Comparison of ENCODE assay signal across 8 mouse cellular contexts in the genomic region with DNA sequence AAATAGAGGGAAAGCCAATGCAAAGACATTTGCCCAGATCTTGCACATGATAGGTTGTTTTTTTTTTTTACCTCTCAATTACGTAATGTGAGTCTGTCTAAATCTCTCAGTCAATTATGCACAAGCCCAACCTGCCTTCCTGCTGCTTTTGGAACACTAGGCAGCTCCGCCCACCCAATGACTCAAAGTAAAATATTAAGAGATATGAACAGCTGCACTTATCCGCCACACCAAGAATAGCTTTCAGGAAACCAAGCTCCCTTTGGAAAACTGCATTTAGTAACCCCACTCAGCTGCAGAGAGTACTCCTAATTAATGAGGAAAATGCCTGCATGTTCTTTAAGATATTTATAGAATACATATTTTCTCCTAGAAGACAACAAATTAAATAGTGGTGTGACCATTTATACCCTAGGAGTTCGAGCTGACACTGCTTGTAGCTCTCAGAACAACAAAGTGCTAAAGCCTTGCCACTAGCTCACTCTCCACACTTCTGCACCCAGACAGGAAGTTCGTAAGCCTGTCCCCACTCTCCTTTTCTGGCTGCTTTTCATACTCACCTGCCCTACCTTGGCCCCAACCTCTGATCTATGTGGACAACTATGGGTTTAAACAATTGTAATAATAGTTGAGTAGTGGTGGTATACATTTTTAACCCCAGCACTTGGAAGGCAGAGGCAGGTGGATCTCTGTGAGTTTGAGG. TPM values are rescaled to one million over a fixed set of nuclear protein-coding genes. Genes with fewer than 3 reads are reported as not detected.
A peak's percentile ranks its signal among the peaks of the same experiment; 100 is the strongest.
DNase-seq lines count a peak whose midpoint lies in the region; ATAC-seq and TF ChIP-seq lines count a peak whose summit lies in the region.

No protein-coding gene starts in this region.

- no peak overlapping the region for H3K4me3 ChIP-seq in limb, embryonic 14.5 days (replicated peaks; ENCODE audit: low read length)
- H3K4me3 ChIP-seq in limb, embryonic 10.5 days = no peak overlapping the region
- H3K4me3 ChIP-seq in midbrain, embryonic 10.5 days = no peak overlapping the region

- H3K9ac ChIP-seq in limb, embryonic 14.5 days (ENCODE audit: low read depth, low read length, severe bottlenecking) = no peak overlapping the region

- no peak overlapping the region for H3K27ac ChIP-seq in limb, embryonic 14.5 days (replicated peaks; ENCODE audit: low read depth, low read length)
- H3K27ac ChIP-seq in limb, embryonic 10.5 days = no peak overlapping the region
- no peak overlapping the region for H3K27ac ChIP-seq in midbrain, embryonic 10.5 days (replicated peaks)

- DNase-seq in limb, embryonic 14.5 days (ENCODE audit: low spot score) = peak; percentile 23
- no peak for DNase-seq in limb, embryonic 10.5 days (ENCODE audit: low spot score)
- DNase-seq in kidney, postnatal 25 days = peak; percentile 49 to 61
- peak; percentile 55 to 72 for DNase-seq in right cerebral cortex, postnatal 10 days (ENCODE audit: low spot score in 2 of 2)
- DNase-seq in spleen, postnatal 4 days (ENCODE audit: low spot score in 2 of 2) = no peak
- DNase-seq in midbrain, embryonic 10.5 days (ENCODE audit: low spot score) = no peak

- ATAC-seq in limb, embryonic 14.5 days (ENCODE audit: low FRiP score, low read depth) = no peak
- 0 out of 2 replicates have a peak, but pooled peaks have one; percentile 10 for ATAC-seq in granulocyte monocyte progenitor cell, adult 5-6 weeks (replicated peaks; ENCODE audit: poor library complexity, severe bottlenecking)
- ATAC-seq in cerebellum, adult (ENCODE audit: insufficient number of reproducible peaks, low FRiP score, low TSS enrichment) = no peak

- TF ChIP-seq POLR2A in limb, embryonic 14.5 days (IDR thresholded peaks at IDR 0.05; ENCODE audit: borderline replicate concordance, extremely low read depth, insufficient read depth, insufficient read length) = no peak

- H3K27me3 ChIP-seq in limb, embryonic 14.5 days (ENCODE audit: control insufficient read depth, insufficient read depth, low read length) = no peaks in the 10 kb centered on the region
- H3K27me3 ChIP-seq in limb, embryonic 10.5 days (ENCODE audit: low read depth, poor library complexity, severe bottlenecking) = no peaks in the 10 kb centered on the region
- no peaks in the 10 kb centered on the region for H3K27me3 ChIP-seq in midbrain, embryonic 10.5 days (ENCODE audit: low read depth, poor library complexity, severe bottlenecking)

- no peaks in the 10 kb centered on the region for H3K36me3 ChIP-seq in limb, embryonic 14.5 days (ENCODE audit: control insufficient read depth, insufficient read depth, low read length)
- H3K36me3 ChIP-seq in limb, embryonic 10.5 days = no peaks in the 10 kb centered on the region
- H3K36me3 ChIP-seq in midbrain, embryonic 10.5 days = no peaks in the 10 kb centered on the region

- H3K4me2 ChIP-seq in limb, embryonic 14.5 days (replicated peaks; ENCODE audit: low read depth, low read length, severe bottlenecking) = no peak overlapping the region

- no peaks in the 10 kb centered on the region for H3K9me3 ChIP-seq in limb, embryonic 14.5 days (ENCODE audit: control insufficient read depth, low read length)
- H3K9me3 ChIP-seq in limb, embryonic 10.5 days (replicated peaks) = no peaks in the 10 kb centered on the region
- H3K9me3 ChIP-seq in midbrain, embryonic 10.5 days (replicated peaks) = no peaks in the 10 kb centered on the region

- peaks cover 30% of the 10 kb centered on the region for H3K4me1 ChIP-seq in limb, embryonic 14.5 days (ENCODE audit: control insufficient read depth, insufficient read depth, low read length)
- peaks cover 28% of the 10 kb centered on the region for H3K4me1 ChIP-seq in limb, embryonic 10.5 days
- H3K4me1 ChIP-seq in midbrain, embryonic 10.5 days = 0 out of 2 replicates have a peak, but pooled peaks cover 6% of the 10 kb centered on the region

- 76% methylated on average over 5 of the region's 5 CpGs for whole genome bisulfite sequencing in limb, embryonic 14.5 days
- 93% methylated on average over 5 of the region's 5 CpGs for WGBS in limb, embryonic 10.5 days
- 91% methylated on average over 5 of the region's 5 CpGs for WGBS in midbrain, embryonic 10.5 days

RNA-seq across cellular contexts. Expression of a gene that starts 25.2 kb away (rescaled TPM):
- 23.3 and 25.1 TPM in 2 replicates for polyA plus RNA-seq in limb, embryonic 14.5 days (2012; rRNA removed)
- 28.2 and 29.3 TPM in 2 replicates for polyA plus RNA-seq in limb, embryonic 14.5 days (2014; fragmentation: Nextera tagmentation; extraction: Ambion mirVana)
- polyA plus RNA-seq in limb, embryonic 10.5 days (2016; fragmentation: Nextera tagmentation; extraction: Ambion mirVana) = 39.1 and 43.8 TPM in 2 replicates
- 3.5 and 6.4 TPM in 2 replicates for total RNA-seq in granulocyte monocyte progenitor cell, adult 5-6 weeks (2014; fragmentation: Nextera tagmentation)
- total RNA-seq in granulocyte monocyte progenitor cell, adult 5-6 weeks (2017) = 12.2 and 21.8 TPM in 2 replicates
- 13.9 and 16.5 TPM in 2 replicates for polyA plus RNA-seq in midbrain, embryonic 10.5 days (2016; fragmentation: Nextera tagmentation; extraction: Ambion mirVana)

RNA-seq across cellular contexts. Expression of a gene that starts 56.7 kb away (rescaled TPM):
- 16.2 and 17.2 TPM in 2 replicates for polyA plus RNA-seq in limb, embryonic 14.5 days (2012; rRNA removed)
- 20.4 and 22.0 TPM in 2 replicates for polyA plus RNA-seq in limb, embryonic 14.5 days (2014; fragmentation: Nextera tagmentation; extraction: Ambion mirVana)
- 20.7 and 22.8 TPM in 2 replicates for polyA plus RNA-seq in limb, embryonic 10.5 days (2016; fragmentation: Nextera tagmentation; extraction: Ambion mirVana)
- 14.7 and 22.3 TPM in 2 replicates for total RNA-seq in granulocyte monocyte progenitor cell, adult 5-6 weeks (2014; fragmentation: Nextera tagmentation)
- 23.1 TPM in 2 replicates for total RNA-seq in granulocyte monocyte progenitor cell, adult 5-6 weeks (2017)
- 22.9 and 23.6 TPM in 2 replicates for polyA plus RNA-seq in midbrain, embryonic 10.5 days (2016; fragmentation: Nextera tagmentation; extraction: Ambion mirVana)

Comparison
In these comparisons a context has a peak if more than half of its experiments do, and no peak if none do; other contexts are left out.
1. DNase-seq: peak in limb, embryonic 14.5 days (single experiment), kidney, postnatal 25 days (2 of 2) and right cerebral cortex, postnatal 10 days (2 of 2); none in limb, embryonic 10.5 days (single experiment), spleen, postnatal 4 days (0 of 2) and midbrain, embryonic 10.5 days (single experiment).